Mouse (Mus musculus) lung, embryonic 16.5 days (tissue): ENCODE data around the gene Mettl9. TPM values are rescaled to one million over a fixed set of nuclear protein-coding genes. Genes with fewer than 3 reads are reported as not detected.

Source experiments
- ATAC-seq: fragments of 200-750 bp; cut with Nextera tagmentation; 2 replicates; pipeline ENCODE4 v1.8.0; 2017; ENCODE audit warnings: low read depth, mild to moderate bottlenecking, moderate library complexity
- H3K27ac ChIP-seq: fragments of 300-500 bp; sonication (generic); 2 replicates; pipeline ENCODE4 v1.5.1; 2014; ENCODE audit warnings: mild to moderate bottlenecking, control low read depth, low read length
- H3K27me3 ChIP-seq: fragments of 300-500 bp; sonication (generic); 2 replicates; pipeline ENCODE4 v1.6.1; 2014; ENCODE audit warnings: low read depth, low read length, mixed read lengths; ENCODE audit not compliant: control insufficient read depth, insufficient read depth
- H3K36me3 ChIP-seq: fragments of 300-500 bp; sonication (generic); 2 replicates; pipeline ENCODE4 v1.6.1; 2014; ENCODE audit warnings: low read length; ENCODE audit not compliant: control insufficient read depth, insufficient read depth
- H3K4me1 ChIP-seq: fragments of 300-500 bp; sonication (generic); replicated peaks from 2 replicates; pipeline ENCODE4 v1.6.1; 2014; ENCODE audit warnings: low read length, mixed read lengths; ENCODE audit not compliant: control insufficient read depth, insufficient read depth
- H3K4me2 ChIP-seq: fragments of 300-500 bp; sonication (generic); 2 replicates; pipeline ENCODE4 v1.6.1; 2014; ENCODE audit warnings: low read depth, low read length, control low read depth
- H3K4me3 ChIP-seq: fragments of 300-500 bp; sonication (generic); 2 replicates; pipeline ENCODE4 v1.5.1; 2014; ENCODE audit warnings: mild to moderate bottlenecking, low read length, control low read depth
- H3K9ac ChIP-seq: fragments of 300-500 bp; sonication (generic); 2 replicates; pipeline ENCODE4 v1.6.1; 2014; ENCODE audit warnings: low read length, control low read depth
- H3K9me3 ChIP-seq: fragments of 300-500 bp; sonication (generic); 2 replicates; pipeline ENCODE4 v1.6.1; 2016; ENCODE audit warnings: low read length; ENCODE audit not compliant: control insufficient read depth
- WGBS: fragments of 180-500 bp; shearing (Covaris S2); extraction: QIAGEN DNeasy Blood & Tissue Kit; methylation state at CpG from one replicate; pipeline ENCODE4 v1.1.7; 2014; 5-methylcytosine and 5-hydroxymethylcytosine counted together
- polyA plus RNA-seq: library from polyadenylated mRNA; unstranded; fragments of >200 nt; fragmentation: Nextera tagmentation; extraction: Ambion mirVana; gene quantifications from 2 replicates; pipeline ENCODE4 v1.2.1, GENCODE M21; 2015

The Mettl9 gene
- polyA plus RNA-seq, 1 experiment from 2014 or later: 116 TPM

- Histone ChIP-seq H3K36me3 (no peaks in the 10 kb centered on the region), H3K4me1 (no peaks in the 10 kb centered on the region), H3K27ac (no peak overlapping the region), H3K27me3 (no peaks in the 10 kb centered on the region), H3K9ac (no peak overlapping the region), H3K4me2 (no peak overlapping the region), H3K9me3 (no peaks in the 10 kb centered on the region), H3K4me3 (no peak overlapping the region)
- peak; percentile 34; the same call in 1 of the 2 replicates for ATAC-seq
- WGBS: 69% methylated on average over 9 of the region's 9 CpGs
These were observed 48.8 kb downstream of the Mettl9 start for GRCm38 (mm10) chr7:121082949-121083513.

DNA sequence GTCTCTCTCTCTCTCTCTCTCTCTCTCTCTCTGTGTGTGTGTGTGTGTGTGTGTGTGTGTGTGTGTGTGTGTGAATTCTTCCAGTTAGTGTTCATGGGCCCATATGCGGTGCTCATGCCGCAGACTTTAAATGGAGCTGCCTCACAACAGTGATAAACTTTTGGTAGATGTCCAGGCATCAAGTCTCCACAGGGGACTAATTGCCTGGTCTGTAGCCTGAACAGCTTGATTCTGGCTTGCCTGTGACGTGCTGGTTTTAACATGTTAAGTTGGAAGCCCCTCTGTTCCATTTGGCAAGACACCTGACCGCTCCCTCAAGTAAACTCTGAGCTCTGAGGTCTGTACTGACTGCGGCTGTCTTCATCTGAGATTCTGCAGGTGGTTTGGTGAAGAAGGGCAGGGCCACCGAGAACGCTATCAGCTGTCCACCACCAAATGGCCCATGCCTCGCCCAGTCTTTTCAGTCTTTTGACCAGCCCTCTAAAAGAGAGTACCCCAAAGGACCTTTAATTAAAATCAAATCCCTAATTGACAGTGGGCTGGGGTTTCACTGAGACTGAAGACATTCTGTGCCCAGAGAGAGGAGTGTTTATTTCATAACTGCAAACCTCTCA is 50.7 kb downstream of the Mettl9 start:
- Histone ChIP-seq H3K27ac (no peak overlapping the region), H3K9ac (no peak overlapping the region)
- no peak for ATAC-seq

GRCm38 (mm10) chr7:121085500-121085899 is 51.3 kb downstream of the Mettl9 start:
- Histone ChIP-seq H3K27ac (no peak overlapping the region), H3K4me1 (no peaks in the 10 kb centered on the region), H3K27me3 (0 out of 2 replicates have a peak, but pooled peaks cover 4% of the 10 kb centered on the region), H3K4me2 (no peak overlapping the region), H3K9ac (no peak overlapping the region), H3K36me3 (no peaks in the 10 kb centered on the region), H3K9me3 (no peaks in the 10 kb centered on the region), H3K4me3 (no peak overlapping the region)
- 22% methylated on average over 4 of the region's 4 CpGs for WGBS
- no peak for ATAC-seq

More for the DNA sequence above, 50.7 kb downstream of the Mettl9 start:
- Histone ChIP-seq H3K4me3 (no peak overlapping the region), H3K4me1 (no peaks in the 10 kb centered on the region), H3K9me3 (no peaks in the 10 kb centered on the region), H3K4me2 (no peak overlapping the region), H3K27me3 (0 out of 2 replicates have a peak, but pooled peaks cover 3% of the 10 kb centered on the region), H3K36me3 (no peaks in the 10 kb centered on the region)
- 79% methylated on average over 8 of the region's 8 CpGs for WGBS

GRCm38 (mm10) chr7:121088745-121089144 is 54.5 kb downstream of the Mettl9 start:
- Histone ChIP-seq H3K9ac (no peak overlapping the region), H3K27ac (no peak overlapping the region), H3K4me2 (no peak overlapping the region), H3K4me1 (no peaks in the 10 kb centered on the region), H3K4me3 (no peak overlapping the region), H3K36me3 (no peaks in the 10 kb centered on the region), H3K27me3 (0 out of 2 replicates have a peak, but pooled peaks cover 4% of the 10 kb centered on the region), H3K9me3 (no peaks in the 10 kb centered on the region)
- 69% methylated on average over 5 of the region's 5 CpGs for WGBS
- no peak for ATAC-seq

DNA sequence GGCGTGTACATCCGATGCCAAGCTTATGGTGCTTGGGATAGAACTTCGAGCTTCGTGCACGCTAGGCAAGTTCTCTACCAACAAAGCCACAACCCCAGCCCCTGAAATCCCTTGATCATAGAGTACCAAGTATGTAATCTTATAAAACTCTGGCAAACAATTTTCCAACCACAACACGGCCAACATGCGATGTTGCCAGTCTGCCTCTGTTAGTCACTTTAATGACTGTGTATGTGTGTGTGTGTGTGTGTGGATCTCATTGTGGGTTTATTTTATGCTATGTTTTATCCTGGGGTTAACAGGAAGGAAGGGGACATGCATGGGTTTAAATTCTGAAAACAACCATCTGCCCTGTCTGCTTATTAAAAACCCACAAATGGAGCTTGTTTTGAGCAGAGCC is 56.5 kb downstream of the Mettl9 start:
- no peak overlapping the region for H3K9ac ChIP-seq
- no peak for ATAC-seq
- H3K27me3 ChIP-seq: 0 out of 2 replicates have a peak, but pooled peaks cover 4% of the 10 kb centered on the region
- H3K4me2 ChIP-seq: no peak overlapping the region
- WGBS: 79% methylated on average over 7 of the region's 7 CpGs
- no peaks in the 10 kb centered on the region for H3K9me3 ChIP-seq
- H3K4me3 ChIP-seq: no peak overlapping the region
- H3K27ac ChIP-seq: no peak overlapping the region
- no peaks in the 10 kb centered on the region for H3K36me3 ChIP-seq
- H3K4me1 ChIP-seq: no peaks in the 10 kb centered on the region

- Histone ChIP-seq H3K4me3 (no peak overlapping the region), H3K9me3 (no peaks in the 10 kb centered on the region), H3K27ac (no peak overlapping the region), H3K36me3 (no peaks in the 10 kb centered on the region), H3K27me3 (0 out of 2 replicates have a peak, but pooled peaks cover 4% of the 10 kb centered on the region), H3K4me1 (no peaks in the 10 kb centered on the region), H3K4me2 (no peak overlapping the region), H3K9ac (no peak overlapping the region)
- 71% methylated on average over 4 of the region's 4 CpGs for WGBS
- ATAC-seq: no peak
These were observed 58.8 kb downstream of the Mettl9 start for GRCm38 (mm10) chr7:121093026-121093425.

DNA sequence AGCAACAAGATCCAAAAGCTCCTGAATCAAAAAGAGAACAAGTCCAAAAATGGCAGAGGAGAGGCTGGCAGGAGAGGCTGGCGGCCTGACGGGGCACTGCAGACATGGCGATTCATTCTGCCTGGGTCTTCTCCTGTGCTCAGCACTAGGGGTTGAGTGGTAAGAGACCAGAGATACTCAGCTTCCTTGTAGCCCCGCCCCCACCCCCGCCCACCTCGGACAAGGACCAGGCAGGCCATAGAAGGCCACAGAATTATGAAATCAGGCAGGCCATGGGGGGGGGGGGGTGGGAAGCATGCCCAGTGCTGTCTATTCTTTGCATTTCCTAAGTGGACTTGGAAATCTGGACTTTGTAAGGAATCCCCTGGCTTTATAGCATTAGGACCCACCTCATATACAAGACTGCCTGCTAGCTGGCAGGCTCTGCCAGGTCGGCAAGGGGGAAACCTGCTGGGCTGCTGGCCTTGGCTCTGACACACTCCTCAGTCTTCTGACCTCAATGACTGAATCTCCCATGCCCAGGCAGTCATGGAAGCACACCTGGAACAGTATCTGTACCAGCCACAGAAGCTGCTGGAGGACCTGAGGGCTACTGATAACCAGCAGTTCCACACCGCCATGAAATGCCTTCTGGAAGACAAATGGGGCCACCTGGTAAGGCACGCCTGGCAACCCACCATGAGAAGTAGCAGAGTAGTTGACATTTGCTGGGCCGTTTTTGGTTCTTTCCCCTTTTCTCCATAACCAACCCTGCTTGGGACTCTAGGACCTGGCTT is 64.6 kb downstream of the Mettl9 start:
- Histone ChIP-seq H3K9me3 (no peaks in the 10 kb centered on the region), H3K4me2 (no peak overlapping the region), H3K9ac (no peak overlapping the region), H3K4me3 (no peak overlapping the region), H3K27ac (no peak overlapping the region), H3K36me3 (no peaks in the 10 kb centered on the region), H3K27me3 (no peaks in the 10 kb centered on the region), H3K4me1 (no peaks in the 10 kb centered on the region)
- WGBS: 75% methylated on average over 7 of the region's 10 CpGs
- ATAC-seq: peak; percentile 65; the same call in 1 of the 2 replicates

- Histone ChIP-seq H3K9ac (no peak overlapping the region), H3K27ac (no peak overlapping the region), H3K27me3 (no peaks in the 10 kb centered on the region), H3K4me3 (no peak overlapping the region), H3K4me2 (no peak overlapping the region), H3K4me1 (no peaks in the 10 kb centered on the region), H3K9me3 (no peaks in the 10 kb centered on the region), H3K36me3 (no peaks in the 10 kb centered on the region)
- 58% methylated on average over 3 of the region's 3 CpGs for WGBS
- no peak for ATAC-seq
These were observed 73.6 kb downstream of the Mettl9 start for GRCm38 (mm10) chr7:121107851-121108250.

GRCm38 (mm10) chr7:121111321-121111720 is 77.1 kb downstream of the Mettl9 start:
- ATAC-seq: no peak
- no peaks in the 10 kb centered on the region for H3K27me3 ChIP-seq
- 17% methylated on average over 3 of the region's 3 CpGs for WGBS
- no peaks in the 10 kb centered on the region for H3K4me1 ChIP-seq
- H3K4me2 ChIP-seq: no peak overlapping the region
- H3K36me3 ChIP-seq: no peaks in the 10 kb centered on the region
- H3K9me3 ChIP-seq: no peaks in the 10 kb centered on the region
- H3K4me3 ChIP-seq: no peak overlapping the region
- H3K27ac ChIP-seq: no peak overlapping the region
- H3K9ac ChIP-seq: no peak overlapping the region
